Mouse (Mus musculus) heart, adult 11 months (tissue): ENCODE results near the gene 2310034G01Rik.
A peak's percentile ranks its signal among the peaks of the same experiment; 100 is the strongest.

ENCODE experiments used
- DNase-seq: peaks from one replicate; pipeline ENCODE4 v3.0.0; 2022

Gene 2310034G01Rik

GRCm38 (mm10) chr19:46350168-46350932 is at the start of gene 2310034G01Rik:
Gene 2310034G01Rik, minus strand, starts transcription at chr19:46350302.
- DNase-seq = peak; percentile 88

GRCm38 (mm10) chr19:46399886-46400285 is 49.8 kb upstream of the 2310034G01Rik start:
- DNase-seq = no peak

GRCm38 (mm10) chr19:46399372-46399771 is 49.3 kb upstream of the 2310034G01Rik start:
- no peak for DNase-seq

- no peak for DNase-seq
Observed at GRCm38 (mm10) chr19:46398401-46398800, 48.3 kb upstream of the 2310034G01Rik start.

- no peak for DNase-seq
Observed at GRCm38 (mm10) chr19:46397436-46398001, 47.4 kb upstream of the 2310034G01Rik start.

- peak; percentile 100 for DNase-seq
Observed at GRCm38 (mm10) chr19:46396686-46397435, 46.8 kb upstream of the 2310034G01Rik start, which contains the start of gene Sufu. Gene Sufu, plus strand, starts transcription at chr19:46396896.

- DNase-seq = no peak
Observed at GRCm38 (mm10) chr19:46396109-46396508, 46.0 kb upstream of the 2310034G01Rik start.

GRCm38 (mm10) chr19:46395109-46396009 is 45.3 kb upstream of the 2310034G01Rik start, which contains the start of gene Actr1a:
Gene Actr1a, minus strand, starts transcription at chr19:46395748.
- DNase-seq = peak; percentile 100

- no peak for DNase-seq
Observed at GRCm38 (mm10) chr19:46394712-46395108, 44.6 kb upstream of the 2310034G01Rik start.

- no peak for DNase-seq
Observed at GRCm38 (mm10) chr19:46392018-46392417, 41.9 kb upstream of the 2310034G01Rik start.

- no peak for DNase-seq
Observed at GRCm38 (mm10) chr19:46389872-46390271, 39.8 kb upstream of the 2310034G01Rik start.

- no peak for DNase-seq
Observed at GRCm38 (mm10) chr19:46382275-46382674, 32.2 kb upstream of the 2310034G01Rik start.

- DNase-seq = no peak
Observed at GRCm38 (mm10) chr19:46375891-46376290, 25.8 kb upstream of the 2310034G01Rik start.

GRCm38 (mm10) chr19:46375489-46375888 is 25.4 kb upstream of the 2310034G01Rik start:
- no peak for DNase-seq

- no peak for DNase-seq
Observed at GRCm38 (mm10) chr19:46374477-46375088, 24.5 kb upstream of the 2310034G01Rik start.

GRCm38 (mm10) chr19:46369204-46369603 is 19.1 kb upstream of the 2310034G01Rik start:
- DNase-seq = peak; percentile 98

- DNase-seq = no peak
Observed at GRCm38 (mm10) chr19:46367798-46368590, 17.9 kb upstream of the 2310034G01Rik start.

- DNase-seq = no peak
Observed at GRCm38 (mm10) chr19:46363294-46364009, 13.3 kb upstream of the 2310034G01Rik start.

GRCm38 (mm10) chr19:46362104-46362503 is 12.0 kb upstream of the 2310034G01Rik start:
- no peak for DNase-seq

- DNase-seq = no peak
Observed at GRCm38 (mm10) chr19:46358381-46358780, 8.3 kb upstream of the 2310034G01Rik start.
